Mouse (Mus musculus): ENCODE results near the gene Slc2a3. TPM values are rescaled to one million over a fixed set of nuclear protein-coding genes. Genes with fewer than 3 reads are reported as not detected.
A peak's percentile ranks its signal among the peaks of the same experiment; 100 is the strongest.

Slc2a3 gene
- polyA plus RNA-seq, 1 experiment: 0.66 TPM

DNA sequence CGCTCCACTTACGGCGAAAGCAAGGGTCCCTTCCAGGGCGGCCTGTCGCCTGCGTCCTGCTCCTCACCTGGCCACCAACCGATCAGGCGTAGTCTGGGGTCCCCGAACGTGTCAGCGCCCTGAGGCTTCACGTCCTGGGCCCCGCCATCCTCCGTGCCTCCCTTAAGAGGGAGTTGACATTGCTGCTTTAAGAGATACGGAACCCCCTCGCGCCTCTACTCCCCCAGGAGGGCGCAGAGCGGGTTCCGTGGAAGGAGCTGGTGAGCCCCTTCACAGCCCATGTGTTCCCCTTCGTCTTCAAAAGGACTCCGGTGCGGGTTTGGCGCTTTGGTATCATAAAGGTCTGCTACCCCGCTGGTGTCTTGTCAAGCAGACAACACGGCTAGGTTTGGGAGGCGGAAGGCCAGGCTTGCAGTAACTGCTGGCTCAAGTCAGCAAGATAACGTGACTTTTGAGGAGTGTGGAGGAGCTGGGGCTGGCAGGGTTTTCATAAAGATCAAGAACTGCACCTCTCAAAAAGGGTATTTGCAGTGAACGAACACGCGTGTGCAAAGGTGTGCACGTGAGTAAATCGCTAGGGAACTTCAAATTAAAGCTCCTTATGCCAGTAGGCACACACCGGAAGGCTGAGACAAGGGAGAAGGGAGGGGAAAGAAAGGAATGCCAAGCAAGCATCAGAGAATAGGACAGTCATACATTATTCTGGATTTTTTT lies 518 bp upstream of the Slc2a3 start:
- no peaks in the 10 kb centered on the region for H3K79me2 ChIP-seq (ENCODE audit: control insufficient read depth, insufficient read depth)
- H3K4me3 ChIP-seq (ENCODE audit: insufficient read depth, poor library complexity, severe bottlenecking): peak overlapping the region; percentile 11
- no peaks in the 10 kb centered on the region for H3K36me3 ChIP-seq (ENCODE audit: control insufficient read depth, insufficient read depth)
- TF ChIP-seq CEBPB (IDR thresholded peaks at IDR 0.05; ENCODE audit: low read depth) (no peak), FOSL1 (IDR thresholded peaks at IDR 0.05; ENCODE audit: insufficient read depth, low read length, poor library complexity, severe bottlenecking) (no peak), CTCF (IDR thresholded peaks at IDR 0.05; ENCODE audit: control insufficient read depth, insufficient read depth, insufficient read length) (no peak), MYOD1 (IDR thresholded peaks at IDR 0.05; ENCODE audit: control insufficient read depth, insufficient read length, low read depth) (no peak), MYOG (IDR thresholded peaks at IDR 0.05; ENCODE audit: control insufficient read depth, extremely low read depth, insufficient read length) (no peak), USF1 (IDR thresholded peaks at IDR 0.05; ENCODE audit: low read depth) (no peak), MAX (IDR thresholded peaks at IDR 0.05) (no peak)
- H3ac ChIP-seq (ENCODE audit: control insufficient read depth, insufficient read length, low read depth): peak overlapping the region; percentile 28
- peaks cover 4% of the 10 kb centered on the region for H3K27me3 ChIP-seq (ENCODE audit: control insufficient read depth, insufficient read depth, insufficient read length)
- no peaks in the 10 kb centered on the region for H3K79me3 ChIP-seq (ENCODE audit: low read depth)

DNA sequence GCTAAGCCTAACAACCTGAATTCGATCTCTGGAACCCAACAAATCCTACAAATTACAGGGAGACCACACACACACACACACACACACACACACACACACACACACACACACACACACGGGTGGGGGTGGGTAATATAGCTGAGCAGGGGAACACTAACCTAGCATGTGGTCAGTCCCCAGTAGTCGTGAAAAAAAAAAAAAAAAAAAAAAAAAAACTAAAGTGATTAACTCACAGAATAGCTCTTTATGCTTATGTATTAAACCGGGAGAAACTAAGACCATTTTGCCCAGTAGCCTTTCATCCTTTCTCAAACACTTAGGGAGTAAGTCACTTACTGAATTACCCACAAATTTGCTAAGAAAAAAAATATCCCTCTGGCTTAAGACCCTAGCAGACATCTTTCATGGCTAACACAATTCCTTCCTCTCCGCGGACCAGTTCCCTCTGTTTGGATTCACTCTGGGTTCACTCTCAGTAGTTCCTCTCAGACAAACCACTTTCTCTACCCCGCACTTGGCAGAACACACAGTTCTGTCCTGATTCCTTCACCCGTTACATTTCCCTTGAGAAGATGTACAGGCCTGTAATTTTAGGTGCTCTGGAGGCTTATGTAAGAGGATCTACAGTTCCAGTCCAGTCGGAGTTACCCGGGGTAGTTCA lies 670 bp downstream of the Slc2a3 start:
- Histone ChIP-seq H3K4me3 (ENCODE audit: insufficient read depth, poor library complexity, severe bottlenecking) (peak overlapping the region; percentile 11), H3ac (ENCODE audit: control insufficient read depth, insufficient read length, low read depth) (no peak overlapping the region), H3K79me3 (ENCODE audit: low read depth) (no peaks in the 10 kb centered on the region), H3K36me3 (ENCODE audit: control insufficient read depth, insufficient read depth) (no peaks in the 10 kb centered on the region), H3K79me2 (ENCODE audit: control insufficient read depth, insufficient read depth) (no peaks in the 10 kb centered on the region), H3K27me3 (ENCODE audit: control insufficient read depth, insufficient read depth, insufficient read length) (peaks cover 4% of the 10 kb centered on the region)
- TF ChIP-seq CTCF (IDR thresholded peaks at IDR 0.05; ENCODE audit: control insufficient read depth, insufficient read depth, insufficient read length): no peak
- TF ChIP-seq MAX (IDR thresholded peaks at IDR 0.05): no peak
- TF ChIP-seq USF1 (IDR thresholded peaks at IDR 0.05; ENCODE audit: low read depth): no peak
- TF ChIP-seq MYOD1 (IDR thresholded peaks at IDR 0.05; ENCODE audit: control insufficient read depth, insufficient read length, low read depth): no peak
- TF ChIP-seq CEBPB (IDR thresholded peaks at IDR 0.05; ENCODE audit: low read depth): no peak
- TF ChIP-seq MYOG (IDR thresholded peaks at IDR 0.05; ENCODE audit: control insufficient read depth, extremely low read depth, insufficient read length): no peak
- TF ChIP-seq FOSL1 (IDR thresholded peaks at IDR 0.05; ENCODE audit: insufficient read depth, low read length, poor library complexity, severe bottlenecking): no peak

DNA sequence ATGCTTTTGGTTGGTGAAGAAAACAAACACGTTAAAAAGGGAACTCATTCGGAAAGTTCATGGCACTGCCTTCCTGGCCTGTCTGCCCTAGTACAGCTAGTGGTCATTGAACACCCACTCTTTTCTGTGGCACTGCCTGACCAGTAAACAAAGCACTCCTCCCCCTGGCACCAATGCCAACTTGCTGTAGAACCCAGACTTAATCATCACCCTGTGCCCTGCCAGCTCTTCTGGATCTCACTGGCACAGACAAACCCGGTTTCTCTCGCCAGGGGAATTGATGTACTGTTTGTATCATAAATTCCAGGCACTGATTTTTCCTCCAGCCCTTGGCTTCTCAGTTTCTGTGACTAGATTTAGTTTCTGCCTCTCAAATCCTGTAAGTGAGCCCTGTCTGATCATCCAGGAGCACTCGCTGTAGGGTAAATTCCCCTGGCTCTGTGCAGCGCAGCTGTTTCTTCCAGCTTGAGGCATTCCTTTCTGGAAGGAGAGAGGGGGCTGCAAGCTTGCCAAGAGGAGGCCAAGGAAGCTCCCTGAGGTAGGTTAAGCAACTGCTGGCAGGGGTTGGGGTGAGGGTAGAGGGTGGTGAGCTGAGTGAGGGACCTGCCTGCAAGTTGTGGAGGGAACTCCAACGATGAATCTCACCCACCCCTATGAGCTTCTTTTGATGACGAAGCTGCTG lies 6.0 kb downstream of the Slc2a3 start:
- no peaks in the 10 kb centered on the region for H3K27me3 ChIP-seq (ENCODE audit: control insufficient read depth, insufficient read depth, insufficient read length)
- no peak overlapping the region for H3ac ChIP-seq (ENCODE audit: control insufficient read depth, insufficient read length, low read depth)
- no peaks in the 10 kb centered on the region for H3K79me2 ChIP-seq (ENCODE audit: control insufficient read depth, insufficient read depth)
- no peaks in the 10 kb centered on the region for H3K79me3 ChIP-seq (ENCODE audit: low read depth)
- H3K36me3 ChIP-seq (ENCODE audit: control insufficient read depth, insufficient read depth): no peaks in the 10 kb centered on the region
- no peak overlapping the region for H3K4me3 ChIP-seq (ENCODE audit: insufficient read depth, poor library complexity, severe bottlenecking)
- TF ChIP-seq MYOG (IDR thresholded peaks at IDR 0.05; ENCODE audit: control insufficient read depth, extremely low read depth, insufficient read length): no peak
- TF ChIP-seq FOSL1 (IDR thresholded peaks at IDR 0.05; ENCODE audit: insufficient read depth, low read length, poor library complexity, severe bottlenecking): no peak
- no peak for TF ChIP-seq CEBPB (IDR thresholded peaks at IDR 0.05; ENCODE audit: low read depth)
- no peak for TF ChIP-seq CTCF (IDR thresholded peaks at IDR 0.05; ENCODE audit: control insufficient read depth, insufficient read depth, insufficient read length)
- no peak for TF ChIP-seq USF1 (IDR thresholded peaks at IDR 0.05; ENCODE audit: low read depth)
- no peak for TF ChIP-seq MYOD1 (IDR thresholded peaks at IDR 0.05; ENCODE audit: control insufficient read depth, insufficient read length, low read depth)
- TF ChIP-seq MAX (IDR thresholded peaks at IDR 0.05): no peak

DNA sequence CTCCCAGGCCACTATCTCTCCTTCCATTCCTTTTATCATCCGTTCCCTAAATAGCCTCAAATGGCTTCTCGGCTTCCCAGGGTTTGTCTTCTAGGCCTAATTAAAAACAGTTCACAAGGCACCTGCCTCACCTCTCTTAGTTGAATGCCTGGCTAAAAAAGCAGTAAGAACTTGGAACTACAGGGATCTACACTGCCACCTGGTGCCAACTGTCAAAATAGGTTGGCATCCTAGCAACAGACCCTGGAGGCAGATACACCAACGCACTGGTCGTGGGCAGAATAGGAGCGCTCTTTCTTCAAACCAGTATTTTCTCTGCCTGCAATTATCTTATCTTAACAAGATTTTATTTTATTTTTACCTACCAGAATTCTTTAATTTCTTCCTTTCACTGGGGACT lies 15.2 kb downstream of the Slc2a3 start:
- TF ChIP-seq MYOG (IDR thresholded peaks at IDR 0.05; ENCODE audit: control insufficient read depth, extremely low read depth, insufficient read length): no peak
- TF ChIP-seq CEBPB (IDR thresholded peaks at IDR 0.05; ENCODE audit: low read depth): no peak
- TF ChIP-seq CTCF (IDR thresholded peaks at IDR 0.05; ENCODE audit: control insufficient read depth, insufficient read depth, insufficient read length): peak; percentile 26
- TF ChIP-seq USF1 (IDR thresholded peaks at IDR 0.05; ENCODE audit: low read depth): no peak
- no peak for TF ChIP-seq MYOD1 (IDR thresholded peaks at IDR 0.05; ENCODE audit: control insufficient read depth, insufficient read length, low read depth)
- TF ChIP-seq FOSL1 (IDR thresholded peaks at IDR 0.05; ENCODE audit: insufficient read depth, low read length, poor library complexity, severe bottlenecking): no peak
- TF ChIP-seq MAX (IDR thresholded peaks at IDR 0.05): no peak
- H3K79me2 ChIP-seq (ENCODE audit: control insufficient read depth, insufficient read depth): no peaks in the 10 kb centered on the region
- H3K36me3 ChIP-seq (ENCODE audit: control insufficient read depth, insufficient read depth): no peaks in the 10 kb centered on the region
- no peaks in the 10 kb centered on the region for H3K79me3 ChIP-seq (ENCODE audit: low read depth)
- no peak overlapping the region for H3K4me3 ChIP-seq (ENCODE audit: insufficient read depth, poor library complexity, severe bottlenecking)
- H3K27me3 ChIP-seq (ENCODE audit: control insufficient read depth, insufficient read depth, insufficient read length): no peaks in the 10 kb centered on the region
- no peak overlapping the region for H3ac ChIP-seq (ENCODE audit: control insufficient read depth, insufficient read length, low read depth)

DNA sequence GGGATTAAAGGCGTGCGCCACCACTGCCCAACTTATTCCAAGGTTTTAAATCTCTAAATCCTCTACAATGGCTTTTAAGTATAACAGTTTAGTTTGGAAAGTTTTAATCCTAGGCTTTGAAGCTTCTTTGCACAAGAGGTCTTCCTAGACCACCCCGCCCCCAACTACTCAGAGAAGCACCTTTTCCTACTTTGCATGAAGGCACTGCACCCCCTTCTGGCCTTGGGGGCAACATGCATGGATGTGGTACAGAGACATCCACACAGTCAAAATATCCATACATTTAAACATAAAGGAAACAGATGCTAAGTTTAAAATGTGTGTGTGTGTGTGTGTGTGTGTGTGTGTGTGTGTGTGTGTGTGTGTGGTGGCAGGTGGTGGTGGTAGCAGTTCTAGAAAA lies 16.6 kb downstream of the Slc2a3 start:
- no peak overlapping the region for H3K4me3 ChIP-seq (ENCODE audit: insufficient read depth, poor library complexity, severe bottlenecking)
- no peaks in the 10 kb centered on the region for H3K79me2 ChIP-seq (ENCODE audit: control insufficient read depth, insufficient read depth)
- no peaks in the 10 kb centered on the region for H3K36me3 ChIP-seq (ENCODE audit: control insufficient read depth, insufficient read depth)
- TF ChIP-seq MYOG (IDR thresholded peaks at IDR 0.05; ENCODE audit: control insufficient read depth, extremely low read depth, insufficient read length) (no peak), MYOD1 (IDR thresholded peaks at IDR 0.05; ENCODE audit: control insufficient read depth, insufficient read length, low read depth) (no peak), CEBPB (IDR thresholded peaks at IDR 0.05; ENCODE audit: low read depth) (no peak), CTCF (IDR thresholded peaks at IDR 0.05; ENCODE audit: control insufficient read depth, insufficient read depth, insufficient read length) (peak; percentile 12), FOSL1 (IDR thresholded peaks at IDR 0.05; ENCODE audit: insufficient read depth, low read length, poor library complexity, severe bottlenecking) (no peak)
- no peaks in the 10 kb centered on the region for H3K27me3 ChIP-seq (ENCODE audit: control insufficient read depth, insufficient read depth, insufficient read length)
- H3K79me3 ChIP-seq (ENCODE audit: low read depth): no peaks in the 10 kb centered on the region
- no peak overlapping the region for H3ac ChIP-seq (ENCODE audit: control insufficient read depth, insufficient read length, low read depth)
